Mouse (Mus musculus) adrenal gland, adult (tissue): ENCODE results near the gene Hdlbp.

ENCODE experiments used
- DNase-seq, 2 experiments: peaks; one replicate each; pipeline ENCODE4 v3.0.0; 2022 to 2023; ENCODE audit warnings: low spot score in 1 of 2; ENCODE audit not compliant: inconsistent age in 2 of 2

Hdlbp gene

GRCm38 (mm10) chr1:93445822-93446162, 32.8 kb downstream of the Hdlbp start:
- DNase-seq: no peak

GRCm38 (mm10) chr1:93445111-93445821, 33.3 kb downstream of the Hdlbp start:
- DNase-seq: peak; percentile 88 to 95

- peak; percentile 92 to 97 for DNase-seq
Measured at GRCm38 (mm10) chr1:93444405-93445110, 34.1 kb downstream of the Hdlbp start.

GRCm38 (mm10) chr1:93439321-93439720, 39.3 kb downstream of the Hdlbp start:
- DNase-seq: no peak

- DNase-seq: peak in 1 of 2 experiments; percentile 42
Measured at GRCm38 (mm10) chr1:93432087-93432486, 46.5 kb downstream of the Hdlbp start.

GRCm38 (mm10) chr1:93403403-93403802, 75.2 kb downstream of the Hdlbp start:
- no peak for DNase-seq

GRCm38 (mm10) chr1:93401191-93402052, 77.2 kb downstream of the Hdlbp start:
- peak in 1 of 2 experiments; percentile 36 for DNase-seq

GRCm38 (mm10) chr1:93388906-93389305, 89.7 kb downstream of the Hdlbp start:
- peak; percentile 33 to 71 for DNase-seq

GRCm38 (mm10) chr1:93387198-93387597, 91.4 kb downstream of the Hdlbp start:
- no peak for DNase-seq

- DNase-seq: no peak
Measured at GRCm38 (mm10) chr1:93379117-93379516, 99.5 kb downstream of the Hdlbp start.

GRCm38 (mm10) chr1:93377307-93377706, 101.3 kb downstream of the Hdlbp start:
- no peak for DNase-seq

GRCm38 (mm10) chr1:93373665-93374064, 105.0 kb downstream of the Hdlbp start, which contains the start of gene Ano7:
Gene Ano7, plus strand, starts transcription at chr1:93373930.
- DNase-seq: no peak

- no peak for DNase-seq
Measured at GRCm38 (mm10) chr1:93365641-93366040, 113.0 kb downstream of the Hdlbp start.

GRCm38 (mm10) chr1:93362661-93363060, 116.0 kb downstream of the Hdlbp start:
- peak; percentile 26 to 75 for DNase-seq
